Mouse (Mus musculus): ENCODE data around the gene Esrrg. TPM values are rescaled to one million over a fixed set of nuclear protein-coding genes. Genes with fewer than 3 reads are reported as not detected.

Esrrg gene
- polyA plus RNA-seq, 1 experiment from 2014 or later: 1.0 TPM

- H3K36me3 ChIP-seq (ENCODE audit: control insufficient read depth, insufficient read depth, low read length): no peaks in the 10 kb centered on the region
- H3K4me1 ChIP-seq (replicated peaks; ENCODE audit: control insufficient read depth, insufficient read depth, low read length): no peaks in the 10 kb centered on the region
- no peaks in the 10 kb centered on the region for H3K27me3 ChIP-seq (ENCODE audit: control insufficient read depth, insufficient read depth, low read depth, low read length)
- no peak overlapping the region for H3K4me2 ChIP-seq (ENCODE audit: low read depth, low read length)
- no peak overlapping the region for H3K9ac ChIP-seq (ENCODE audit: low read length)
- ATAC-seq (ENCODE audit: low read depth): no peak
- H3K27ac ChIP-seq (ENCODE audit: low read length): no peak overlapping the region
- H3K4me3 ChIP-seq (ENCODE audit: low read length): no peak overlapping the region
- 83% methylated on average over 3 of the region's 3 CpGs for WGBS
- H3K9me3 ChIP-seq (ENCODE audit: control insufficient read depth, low read length): no peaks in the 10 kb centered on the region
Observed at GRCm38 (mm10) chr1:187749294-187749693, 140.7 kb downstream of the Esrrg start.

GRCm38 (mm10) chr1:187749931-187750330, 141.3 kb downstream of the Esrrg start:
- no peak for ATAC-seq (ENCODE audit: low read depth)
- 66% methylated on average over 5 of the region's 5 CpGs for WGBS

GRCm38 (mm10) chr1:187755528-187755927, 146.9 kb downstream of the Esrrg start:
- Histone ChIP-seq H3K4me1 (replicated peaks; ENCODE audit: control insufficient read depth, insufficient read depth, low read length) (no peaks in the 10 kb centered on the region), H3K4me2 (ENCODE audit: low read depth, low read length) (no peak overlapping the region), H3K27me3 (ENCODE audit: control insufficient read depth, insufficient read depth, low read depth, low read length) (no peaks in the 10 kb centered on the region), H3K9ac (ENCODE audit: low read length) (no peak overlapping the region), H3K27ac (ENCODE audit: low read length) (no peak overlapping the region), H3K9me3 (ENCODE audit: control insufficient read depth, low read length) (no peaks in the 10 kb centered on the region), H3K36me3 (ENCODE audit: control insufficient read depth, insufficient read depth, low read length) (no peaks in the 10 kb centered on the region), H3K4me3 (ENCODE audit: low read length) (no peak overlapping the region)
- ATAC-seq (ENCODE audit: low read depth): no peak
- WGBS: 91% methylated on average over 13 of the region's 13 CpGs

More at GRCm38 (mm10) chr1:187749931-187750330, 141.3 kb downstream of the Esrrg start:
- Histone ChIP-seq H3K9me3 (ENCODE audit: control insufficient read depth, low read length) (no peaks in the 10 kb centered on the region), H3K36me3 (ENCODE audit: control insufficient read depth, insufficient read depth, low read length) (no peaks in the 10 kb centered on the region), H3K27me3 (ENCODE audit: control insufficient read depth, insufficient read depth, low read depth, low read length) (no peaks in the 10 kb centered on the region), H3K27ac (ENCODE audit: low read length) (no peak overlapping the region), H3K4me1 (replicated peaks; ENCODE audit: control insufficient read depth, insufficient read depth, low read length) (no peaks in the 10 kb centered on the region), H3K4me2 (ENCODE audit: low read depth, low read length) (no peak overlapping the region), H3K9ac (ENCODE audit: low read length) (no peak overlapping the region), H3K4me3 (ENCODE audit: low read length) (no peak overlapping the region)

GRCm38 (mm10) chr1:187757981-187758380, 149.4 kb downstream of the Esrrg start:
- Histone ChIP-seq H3K9ac (ENCODE audit: low read length) (no peak overlapping the region), H3K4me3 (ENCODE audit: low read length) (no peak overlapping the region), H3K4me1 (replicated peaks; ENCODE audit: control insufficient read depth, insufficient read depth, low read length) (no peaks in the 10 kb centered on the region), H3K9me3 (ENCODE audit: control insufficient read depth, low read length) (no peaks in the 10 kb centered on the region), H3K36me3 (ENCODE audit: control insufficient read depth, insufficient read depth, low read length) (no peaks in the 10 kb centered on the region), H3K4me2 (ENCODE audit: low read depth, low read length) (no peak overlapping the region), H3K27me3 (ENCODE audit: control insufficient read depth, insufficient read depth, low read depth, low read length) (no peaks in the 10 kb centered on the region), H3K27ac (ENCODE audit: low read length) (no peak overlapping the region)
- no peak for ATAC-seq (ENCODE audit: low read depth)
- WGBS: 64% methylated on average over 1 of the region's 1 CpGs

GRCm38 (mm10) chr1:187758546-187758945, 150.0 kb downstream of the Esrrg start:
- Histone ChIP-seq H3K4me1 (replicated peaks; ENCODE audit: control insufficient read depth, insufficient read depth, low read length) (no peaks in the 10 kb centered on the region), H3K9me3 (ENCODE audit: control insufficient read depth, low read length) (no peaks in the 10 kb centered on the region), H3K27me3 (ENCODE audit: control insufficient read depth, insufficient read depth, low read depth, low read length) (no peaks in the 10 kb centered on the region), H3K36me3 (ENCODE audit: control insufficient read depth, insufficient read depth, low read length) (no peaks in the 10 kb centered on the region), H3K27ac (ENCODE audit: low read length) (no peak overlapping the region), H3K9ac (ENCODE audit: low read length) (no peak overlapping the region), H3K4me3 (ENCODE audit: low read length) (no peak overlapping the region), H3K4me2 (ENCODE audit: low read depth, low read length) (no peak overlapping the region)
- WGBS: 52% methylated on average over 3 of the region's 3 CpGs
- no peak for ATAC-seq (ENCODE audit: low read depth)

GRCm38 (mm10) chr1:187759536-187759935, 150.9 kb downstream of the Esrrg start:
- ATAC-seq (ENCODE audit: low read depth): no peak

GRCm38 (mm10) chr1:187762641-187763450, 154.3 kb downstream of the Esrrg start:
- ATAC-seq (ENCODE audit: low read depth): no peak
- H3K4me1 ChIP-seq (replicated peaks; ENCODE audit: control insufficient read depth, insufficient read depth, low read length): no peaks in the 10 kb centered on the region
- WGBS: 45% methylated on average over 5 of the region's 5 CpGs

More at GRCm38 (mm10) chr1:187759536-187759935, 150.9 kb downstream of the Esrrg start:
- H3K9me3 ChIP-seq (ENCODE audit: control insufficient read depth, low read length): no peaks in the 10 kb centered on the region
- H3K27me3 ChIP-seq (ENCODE audit: control insufficient read depth, insufficient read depth, low read depth, low read length): no peaks in the 10 kb centered on the region
- H3K9ac ChIP-seq (ENCODE audit: low read length): no peak overlapping the region
- 68% methylated on average over 3 of the region's 3 CpGs for WGBS
- no peaks in the 10 kb centered on the region for H3K4me1 ChIP-seq (replicated peaks; ENCODE audit: control insufficient read depth, insufficient read depth, low read length)
- no peak overlapping the region for H3K27ac ChIP-seq (ENCODE audit: low read length)
- H3K36me3 ChIP-seq (ENCODE audit: control insufficient read depth, insufficient read depth, low read length): no peaks in the 10 kb centered on the region
- H3K4me3 ChIP-seq (ENCODE audit: low read length): no peak overlapping the region
- H3K4me2 ChIP-seq (ENCODE audit: low read depth, low read length): no peak overlapping the region

GRCm38 (mm10) chr1:187763451-187763755, 154.8 kb downstream of the Esrrg start:
- no peak overlapping the region for H3K27ac ChIP-seq (ENCODE audit: low read length)

More at GRCm38 (mm10) chr1:187762641-187763450, 154.3 kb downstream of the Esrrg start:
- Histone ChIP-seq H3K4me2 (ENCODE audit: low read depth, low read length) (no peak overlapping the region), H3K27ac (ENCODE audit: low read length) (no peak overlapping the region), H3K4me3 (ENCODE audit: low read length) (no peak overlapping the region), H3K36me3 (ENCODE audit: control insufficient read depth, insufficient read depth, low read length) (no peaks in the 10 kb centered on the region), H3K9me3 (ENCODE audit: control insufficient read depth, low read length) (no peaks in the 10 kb centered on the region), H3K27me3 (ENCODE audit: control insufficient read depth, insufficient read depth, low read depth, low read length) (no peaks in the 10 kb centered on the region), H3K9ac (ENCODE audit: low read length) (no peak overlapping the region)

GRCm38 (mm10) chr1:187763821-187764220, 155.2 kb downstream of the Esrrg start:
- no peak overlapping the region for H3K27ac ChIP-seq (ENCODE audit: low read length)
- H3K4me3 ChIP-seq (ENCODE audit: low read length): no peak overlapping the region
- H3K27me3 ChIP-seq (ENCODE audit: control insufficient read depth, insufficient read depth, low read depth, low read length): no peaks in the 10 kb centered on the region
- H3K4me1 ChIP-seq (replicated peaks; ENCODE audit: control insufficient read depth, insufficient read depth, low read length): no peaks in the 10 kb centered on the region
- WGBS: 60% methylated on average over 3 of the region's 3 CpGs
- no peak overlapping the region for H3K4me2 ChIP-seq (ENCODE audit: low read depth, low read length)
- no peak overlapping the region for H3K9ac ChIP-seq (ENCODE audit: low read length)
- ATAC-seq (ENCODE audit: low read depth): no peak
- H3K9me3 ChIP-seq (ENCODE audit: control insufficient read depth, low read length): no peaks in the 10 kb centered on the region
- no peaks in the 10 kb centered on the region for H3K36me3 ChIP-seq (ENCODE audit: control insufficient read depth, insufficient read depth, low read length)

More at GRCm38 (mm10) chr1:187763451-187763755, 154.8 kb downstream of the Esrrg start:
- 60% methylated on average over 4 of the region's 4 CpGs for WGBS
- no peaks in the 10 kb centered on the region for H3K27me3 ChIP-seq (ENCODE audit: control insufficient read depth, insufficient read depth, low read depth, low read length)
- H3K36me3 ChIP-seq (ENCODE audit: control insufficient read depth, insufficient read depth, low read length): no peaks in the 10 kb centered on the region
- H3K4me2 ChIP-seq (ENCODE audit: low read depth, low read length): no peak overlapping the region
- no peak for ATAC-seq (ENCODE audit: low read depth)
- H3K9ac ChIP-seq (ENCODE audit: low read length): no peak overlapping the region
- H3K9me3 ChIP-seq (ENCODE audit: control insufficient read depth, low read length): no peaks in the 10 kb centered on the region
- H3K4me1 ChIP-seq (replicated peaks; ENCODE audit: control insufficient read depth, insufficient read depth, low read length): no peaks in the 10 kb centered on the region
- no peak overlapping the region for H3K4me3 ChIP-seq (ENCODE audit: low read length)
